Mouse (Mus musculus) urinary bladder, postnatal 14 days (tissue): Measurements from ENCODE around the gene Lonrf2.

Experiments
- DNase-seq: peaks from one replicate; pipeline ENCODE4 v3.0.0; 2021; ENCODE audit warnings: low spot score

Lonrf2 gene

DNA sequence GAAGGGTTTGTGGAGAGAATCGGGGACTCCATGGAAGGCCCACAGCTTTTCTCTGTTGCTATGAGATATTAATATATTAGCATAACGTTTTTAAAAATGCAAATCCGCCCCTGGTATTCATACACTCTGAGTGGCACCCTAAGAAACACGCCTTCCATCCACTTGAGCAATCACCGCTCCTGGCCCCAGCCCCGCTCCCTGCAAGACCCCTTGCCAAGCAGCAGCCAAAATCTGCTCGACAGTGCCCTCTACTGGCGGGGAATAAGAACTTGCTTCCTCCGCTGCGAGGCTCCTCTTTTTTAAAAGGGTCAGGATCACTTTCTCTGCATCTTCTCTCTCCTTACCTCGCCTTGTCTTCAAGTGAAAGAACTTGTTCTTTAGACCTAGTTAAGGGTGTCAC lies 68.7 kb downstream of the Lonrf2 start:
- peak; percentile 79 for DNase-seq

DNA sequence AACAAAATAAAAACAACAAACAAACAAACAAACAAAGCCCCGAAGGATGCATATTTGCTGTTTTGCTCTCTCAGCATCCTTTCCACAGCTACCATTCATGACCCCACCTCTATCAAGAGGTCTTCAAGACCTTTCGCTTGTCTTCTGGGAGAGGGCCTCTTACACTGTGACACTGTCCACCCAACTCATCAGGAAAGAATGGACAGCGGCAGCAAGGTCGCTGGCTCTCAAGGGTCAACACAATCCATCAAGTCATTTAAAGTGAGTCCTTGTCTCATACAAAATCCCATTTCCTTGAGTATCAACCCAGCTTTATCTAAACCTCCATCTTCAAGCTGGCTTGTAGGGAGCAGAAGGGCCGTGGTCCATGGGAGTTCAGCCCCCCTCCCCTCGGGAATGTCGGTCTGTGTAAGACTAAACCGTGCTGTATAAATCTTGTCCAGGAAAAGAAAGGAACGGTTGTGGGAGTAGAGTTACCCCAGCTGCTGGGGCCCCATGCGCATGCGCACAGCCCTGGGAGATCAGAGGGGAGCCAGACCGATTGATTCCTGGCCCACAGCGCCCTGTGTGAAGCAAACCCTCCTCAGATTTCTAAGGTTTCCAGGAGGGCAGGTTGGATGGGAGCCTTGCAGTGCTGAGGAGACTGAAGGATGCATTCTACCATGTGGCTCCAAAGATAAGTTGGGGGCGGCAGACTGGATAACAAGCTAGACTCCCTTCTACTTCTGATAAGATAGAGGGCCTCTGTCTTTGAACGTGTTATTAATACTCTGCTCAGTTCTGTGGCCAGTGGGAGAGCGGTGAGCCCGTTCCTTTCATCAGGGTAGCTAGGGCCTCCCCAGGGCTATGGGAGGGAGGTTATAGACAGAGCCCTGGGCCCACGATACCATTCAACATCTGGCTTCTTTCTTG lies 69.6 kb downstream of the Lonrf2 start:
- peak; percentile 55 for DNase-seq

GRCm38 (mm10) chr1:38766254-38766653 lies 70.3 kb downstream of the Lonrf2 start:
- DNase-seq = no peak

DNA sequence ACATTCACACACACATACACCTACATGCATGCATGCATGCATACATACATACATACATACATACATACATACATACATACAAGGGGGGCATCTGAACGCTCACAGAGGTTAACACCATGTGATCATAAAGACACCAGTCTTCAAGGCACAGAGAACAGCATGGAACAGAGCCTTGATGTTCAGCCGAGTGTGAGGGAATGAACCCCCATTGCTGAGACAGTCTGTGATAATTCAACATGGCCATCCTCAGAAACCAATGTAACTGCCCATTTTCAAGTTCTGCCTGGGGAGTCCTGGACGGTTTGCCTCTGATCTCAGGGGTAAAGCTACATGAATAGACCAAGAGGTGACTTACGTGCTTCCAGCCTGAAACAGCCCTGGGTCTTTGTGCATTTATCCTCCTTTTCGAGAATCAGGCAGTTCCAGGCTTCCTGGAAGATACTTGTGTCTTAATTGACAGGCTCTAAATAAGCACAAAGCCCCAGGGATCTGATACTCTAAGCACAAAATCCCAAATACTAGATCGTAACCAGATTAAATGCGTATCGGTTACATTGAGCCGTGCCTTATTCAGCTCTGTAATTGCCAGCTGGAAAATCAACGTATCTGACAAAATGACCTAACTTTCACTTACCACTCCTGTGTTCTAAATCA lies 72.4 kb downstream of the Lonrf2 start:
- no peak for DNase-seq

DNA sequence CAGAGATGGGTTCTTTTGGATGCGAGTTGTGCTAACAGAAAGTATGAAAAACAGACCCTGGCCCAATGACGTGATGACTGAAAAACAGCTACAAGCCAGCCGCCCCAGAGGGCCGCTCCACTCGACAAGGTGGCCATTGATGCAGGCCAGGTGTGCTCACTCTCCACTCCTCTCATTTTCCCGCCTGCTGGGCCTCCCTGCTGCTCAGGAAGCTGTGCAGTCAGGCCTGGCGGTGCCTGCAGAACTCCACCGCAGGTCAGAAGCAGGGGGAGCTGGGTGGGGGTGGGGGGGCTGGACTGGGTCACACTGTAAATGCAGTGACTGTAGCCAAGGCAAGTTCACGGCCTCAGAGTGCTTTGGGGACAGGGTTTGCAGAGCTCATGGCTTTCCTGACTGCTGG lies 76.1 kb downstream of the Lonrf2 start:
- no peak for DNase-seq

GRCm38 (mm10) chr1:38757791-38758403 lies 78.6 kb downstream of the Lonrf2 start:
- DNase-seq = no peak

- no peak for DNase-seq
These were observed 92.6 kb downstream of the Lonrf2 start for GRCm38 (mm10) chr1:38743863-38744262.
